Mouse (Mus musculus) gastrocnemius, postnatal 10 days (tissue): ENCODE data around the gene Slc15a2. TPM values are rescaled to one million over a fixed set of nuclear protein-coding genes. Genes with fewer than 3 reads are reported as not detected.

Source experiments
- microRNA-seq, 2 experiments: library from miRNA; unstranded; fragments of <30 nt; microRNA quantifications; one replicate each; pipeline ENCODE4 v1.2.0; 2021
- total RNA-seq, 2 experiments: library from RNA; stranded (reverse); gene quantifications; 2 replicates each; pipeline ENCODE4 v1.2.3; 2021

Slc15a2 gene
- total RNA-seq, 2 experiments from 2014 or later, result 0.97 to 4.3 TPM

Small RNA genes lying within 50 kb of the gene (microRNA-seq; reads per million reads assigned to microRNA genes)
- 0 reads per million in 2 experiments for gene Gm22617

Other genes starting within 250 kb of the Slc15a2 start
- gene Casr, start 222.8 kb downstream of the Slc15a2 start, total RNA-seq, result under 1 TPM; 0.14 to 0.16 TPM
- 1 to 10 TPM; 1.2 to 1.3 TPM for gene Cd86, start 118.9 kb downstream of the Slc15a2 start, total RNA-seq
- under 1 TPM in 1 of 2 experiments, not detected in 1; 0.07 TPM for gene Ildr1, start 91.0 kb downstream of the Slc15a2 start, total RNA-seq
- gene Iqcb1, start 43.4 kb upstream of the Slc15a2 start, total RNA-seq, result 10 to 100 TPM in 1 of 2 experiments, 1 to 10 TPM in 1; 8.6 to 10.9 TPM
- under 1 TPM; 0.28 to 0.29 TPM for gene Eaf2, start 90.0 kb upstream of the Slc15a2 start, total RNA-seq
- 10 to 100 TPM; 23.2 to 25.5 TPM for gene Golgb1, start 90.2 kb upstream of the Slc15a2 start, total RNA-seq
- gene Hcls1, start 150.0 kb upstream of the Slc15a2 start, total RNA-seq, result 1 to 10 TPM; 6.3 to 7.0 TPM
- gene Fbxo40, start 205.5 kb upstream of the Slc15a2 start, total RNA-seq, result 10 to 100 TPM; 29.5 to 64.0 TPM
- gene Polq, start 226.8 kb upstream of the Slc15a2 start, total RNA-seq, result 1 to 10 TPM; 1.1 to 1.8 TPM